Mouse (Mus musculus): ENCODE results near the gene Hist1h3b. TPM values are rescaled to one million over a fixed set of nuclear protein-coding genes. Genes with fewer than 3 reads are reported as not detected.

Hist1h3b gene
- polyA plus RNA-seq, 1 experiment from 2014 or later, result 16.6 TPM

DNA sequence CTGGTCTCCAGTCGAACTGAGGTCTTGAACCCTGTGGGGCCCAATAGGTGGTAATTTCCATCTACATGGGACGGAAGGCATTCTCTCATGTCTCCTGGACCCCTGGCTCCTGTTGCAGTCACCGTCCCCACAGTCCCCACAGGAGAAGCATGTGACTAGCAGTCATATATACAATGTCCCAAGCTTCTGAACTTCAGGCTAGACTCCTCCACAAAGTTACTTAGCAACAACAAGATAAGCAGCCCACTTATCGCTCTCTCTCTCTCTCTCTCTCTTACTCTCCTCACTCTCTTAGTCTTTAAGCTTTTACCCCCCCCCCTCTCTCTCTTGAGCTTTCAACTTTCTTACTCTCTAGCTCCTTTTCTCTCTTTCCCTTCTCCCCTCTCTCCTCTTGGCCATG lies 27.8 kb upstream of the Hist1h3b start:
- no peak overlapping the region for H3K4me3 ChIP-seq
- ATAC-seq, result 0 out of 2 replicates have a peak, but pooled peaks have one; percentile 30
- H3K9ac ChIP-seq, result peak overlapping the region; percentile 31; the same call in 1 of the 2 replicates
- H3K27ac ChIP-seq, result no peak overlapping the region
- H3K4me2 ChIP-seq, result peak overlapping the region; percentile 27; the same call in 1 of the 2 replicates
- 0 out of 2 replicates have a peak, but pooled peaks cover 2% of the 10 kb centered on the region for H3K27me3 ChIP-seq (replicated peaks)
- WGBS (ENCODE audit: insufficient replicate concordance), result 44% methylated on average over 4 of the region's 4 CpGs
- H3K36me3 ChIP-seq, result no peaks in the 10 kb centered on the region
- H3K9me3 ChIP-seq (replicated peaks), result no peaks in the 10 kb centered on the region
- H3K4me1 ChIP-seq, result peaks cover 53% of the 10 kb centered on the region

- Histone ChIP-seq H3K27me3 (replicated peaks) (0 out of 2 replicates have a peak, but pooled peaks cover 2% of the 10 kb centered on the region), H3K4me3 (no peak overlapping the region), H3K4me1 (peaks cover 60% of the 10 kb centered on the region), H3K27ac (0 out of 2 replicates have a peak overlapping the region, but pooled peaks have one; percentile 25), H3K4me2 (no peak overlapping the region), H3K9ac (no peak overlapping the region), H3K36me3 (no peaks in the 10 kb centered on the region), H3K9me3 (replicated peaks) (no peaks in the 10 kb centered on the region)
- WGBS (ENCODE audit: insufficient replicate concordance), result no CpG with 5 or more reads among the region's 1 CpGs
- no peak for ATAC-seq
These were observed 26.9 kb upstream of the Hist1h3b start for GRCm38 (mm10) chr13:23725213-23725612.

- H3K27me3 ChIP-seq (replicated peaks), result 0 out of 2 replicates have a peak, but pooled peaks cover 2% of the 10 kb centered on the region
- no peaks in the 10 kb centered on the region for H3K36me3 ChIP-seq
- 0 out of 2 replicates have a peak, but pooled peaks have one; percentile 36 for ATAC-seq
- H3K4me3 ChIP-seq, result no peak overlapping the region
- H3K9me3 ChIP-seq (replicated peaks), result no peaks in the 10 kb centered on the region
- H3K4me1 ChIP-seq, result peaks cover 58% of the 10 kb centered on the region
- H3K27ac ChIP-seq, result 0 out of 2 replicates have a peak overlapping the region, but pooled peaks have one; percentile 65
- WGBS (ENCODE audit: insufficient replicate concordance), result 46% methylated on average over 18 of the region's 18 CpGs
- H3K4me2 ChIP-seq, result peak overlapping the region; percentile 40
- peak overlapping the region; percentile 40; the same call in 1 of the 2 replicates for H3K9ac ChIP-seq
These were observed 23.4 kb upstream of the Hist1h3b start for GRCm38 (mm10) chr13:23728472-23729191.

DNA sequence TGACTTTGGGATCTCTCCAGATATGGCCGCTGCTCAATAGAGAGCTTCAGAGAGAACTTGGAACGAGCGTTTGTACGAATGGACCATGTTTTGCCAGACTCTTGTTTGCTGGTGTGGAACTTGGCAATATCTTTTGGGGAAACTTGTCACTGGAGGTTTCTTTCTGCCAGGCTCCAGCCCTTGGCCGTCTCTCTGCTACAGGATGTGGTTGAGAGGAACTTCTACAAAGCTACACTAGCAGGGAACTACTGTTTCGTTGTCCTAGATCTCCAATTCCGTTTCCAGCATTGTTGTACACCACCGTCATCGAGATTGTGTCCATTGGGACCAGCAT lies 22.9 kb upstream of the Hist1h3b start:
- Histone ChIP-seq H3K27me3 (replicated peaks) (0 out of 2 replicates have a peak, but pooled peaks cover 2% of the 10 kb centered on the region), H3K36me3 (no peaks in the 10 kb centered on the region), H3K27ac (0 out of 2 replicates have a peak overlapping the region, but pooled peaks have one; percentile 65), H3K4me3 (no peak overlapping the region), H3K4me2 (peak overlapping the region; percentile 40), H3K4me1 (peaks cover 53% of the 10 kb centered on the region), H3K9ac (no peak overlapping the region; the same call in 1 of the 2 replicates), H3K9me3 (replicated peaks) (no peaks in the 10 kb centered on the region)
- 51% methylated on average over 9 of the region's 9 CpGs for WGBS (ENCODE audit: insufficient replicate concordance)
- ATAC-seq, result no peak

DNA sequence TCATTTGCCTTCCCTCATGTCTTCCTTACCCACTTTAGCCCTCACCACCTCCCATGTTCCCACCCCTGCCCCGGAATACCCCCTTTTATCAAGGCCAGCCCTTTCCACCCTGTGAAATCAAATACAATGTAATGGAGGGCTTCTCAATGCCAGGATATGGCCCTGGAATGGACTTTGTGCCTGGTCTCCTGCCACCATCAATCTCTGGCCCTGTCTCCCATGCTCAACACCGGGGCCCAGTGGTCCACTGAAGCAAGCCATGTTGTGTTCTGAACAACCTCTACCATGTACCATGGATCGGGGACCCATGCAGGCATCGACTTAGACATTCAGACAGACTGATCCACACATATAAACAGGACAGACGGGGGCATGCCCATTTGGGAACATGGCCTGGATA lies 22.4 kb upstream of the Hist1h3b start:
- ATAC-seq, result no peak
- no peaks in the 10 kb centered on the region for H3K9me3 ChIP-seq (replicated peaks)
- 78% methylated on average over 5 of the region's 5 CpGs for WGBS (ENCODE audit: insufficient replicate concordance)

DNA sequence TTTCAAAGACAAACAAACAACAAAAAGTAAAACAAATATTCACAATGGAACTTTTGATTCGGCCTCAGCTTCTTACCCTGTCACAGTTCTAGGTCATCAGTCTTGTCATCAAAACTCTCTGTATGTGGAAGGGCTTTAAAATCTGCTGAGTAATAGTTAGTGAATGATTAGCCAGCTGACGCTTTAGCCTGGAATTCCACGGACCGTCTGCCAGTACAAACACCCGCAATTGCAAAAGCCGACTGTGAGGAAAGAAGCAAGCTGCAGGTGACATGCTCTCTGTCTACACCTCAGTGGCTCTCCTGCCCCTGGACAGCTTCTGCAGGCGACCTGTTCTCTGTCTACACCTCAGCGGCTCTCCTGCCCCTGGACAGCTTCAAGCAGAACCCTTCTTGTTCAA lies 21.6 kb upstream of the Hist1h3b start:
- ATAC-seq, result peak; percentile 46; the same call in 1 of the 2 replicates
- WGBS (ENCODE audit: insufficient replicate concordance), result 66% methylated on average over 8 of the region's 8 CpGs
- no peak overlapping the region for H3K4me2 ChIP-seq

More for the DNA sequence above, 22.4 kb upstream of the Hist1h3b start:
- Histone ChIP-seq H3K36me3 (no peaks in the 10 kb centered on the region), H3K27me3 (replicated peaks) (0 out of 2 replicates have a peak, but pooled peaks cover 2% of the 10 kb centered on the region), H3K4me3 (no peak overlapping the region), H3K4me1 (peaks cover 47% of the 10 kb centered on the region), H3K9ac (no peak overlapping the region), H3K27ac (0 out of 2 replicates have a peak overlapping the region, but pooled peaks have one; percentile 65), H3K4me2 (no peak overlapping the region)

DNA sequence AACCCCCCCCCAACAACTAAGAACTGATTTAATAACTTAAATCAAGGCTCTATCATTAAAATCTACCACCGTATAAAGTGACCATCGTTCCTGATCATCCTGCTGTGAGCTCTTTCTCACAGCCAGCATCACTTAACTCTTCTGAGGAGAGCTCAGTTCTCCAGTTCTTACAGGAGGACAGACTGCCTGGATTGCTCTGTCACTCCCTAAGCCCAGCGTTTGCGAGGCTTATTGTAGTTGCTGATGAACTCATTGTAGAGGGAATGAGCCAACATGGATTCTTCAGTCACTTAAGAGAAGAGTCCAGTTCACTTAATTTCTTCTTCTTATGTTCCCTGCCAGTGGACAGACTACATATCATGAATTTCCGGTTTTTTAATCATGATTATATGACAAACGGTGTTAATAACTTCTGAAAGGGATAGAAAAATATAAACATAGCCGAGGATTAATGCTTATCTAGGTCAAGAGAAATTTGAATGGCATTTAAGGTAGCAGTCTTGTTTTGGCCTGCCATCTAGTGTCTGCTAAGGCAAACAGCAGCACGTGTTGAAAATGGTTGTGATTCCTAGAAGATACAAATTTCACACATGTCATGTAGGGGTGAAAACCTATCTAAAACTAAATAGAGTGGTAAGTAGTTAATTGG lies 19.8 kb upstream of the Hist1h3b start:
- WGBS (ENCODE audit: insufficient replicate concordance), result 23% methylated on average over 8 of the region's 8 CpGs
- no peaks in the 10 kb centered on the region for H3K36me3 ChIP-seq

More for the DNA sequence above, 21.6 kb upstream of the Hist1h3b start:
- Histone ChIP-seq H3K4me1 (peaks cover 40% of the 10 kb centered on the region), H3K27ac (0 out of 2 replicates have a peak overlapping the region, but pooled peaks have one; percentile 37), H3K9me3 (replicated peaks) (no peaks in the 10 kb centered on the region), H3K36me3 (no peaks in the 10 kb centered on the region), H3K4me3 (no peak overlapping the region), H3K9ac (no peak overlapping the region), H3K27me3 (replicated peaks) (0 out of 2 replicates have a peak, but pooled peaks cover 2% of the 10 kb centered on the region)

DNA sequence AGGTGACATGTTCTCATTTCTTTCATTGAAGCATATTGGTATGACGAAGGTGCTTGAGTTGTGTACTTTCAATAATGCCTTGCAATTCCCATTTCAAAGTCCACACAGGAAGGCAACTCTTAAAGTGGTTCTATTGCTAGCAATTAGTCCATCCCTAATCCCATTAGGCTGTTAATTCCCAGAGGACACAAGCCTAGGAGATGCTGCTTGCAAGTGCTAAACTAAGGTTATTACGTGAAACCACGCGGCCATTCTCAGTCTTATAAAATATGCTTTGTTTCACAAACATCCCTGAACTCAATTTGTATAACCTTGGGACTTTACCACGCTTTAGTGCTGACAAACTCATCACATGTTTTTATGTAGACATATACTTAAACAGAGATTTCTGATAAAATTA lies 15.0 kb upstream of the Hist1h3b start:
- Histone ChIP-seq H3K4me3 (no peak overlapping the region), H3K4me1 (peaks cover 31% of the 10 kb centered on the region), H3K9me3 (replicated peaks) (no peaks in the 10 kb centered on the region), H3K27ac (peak overlapping the region; percentile 48), H3K36me3 (no peaks in the 10 kb centered on the region), H3K9ac (0 out of 2 replicates have a peak overlapping the region, but pooled peaks have one; percentile 4), H3K27me3 (replicated peaks) (no peaks in the 10 kb centered on the region), H3K4me2 (no peak overlapping the region)
- no peak for ATAC-seq
- 84% methylated on average over 5 of the region's 5 CpGs for WGBS (ENCODE audit: insufficient replicate concordance)

More for the DNA sequence above, 19.8 kb upstream of the Hist1h3b start:
- no peaks in the 10 kb centered on the region for H3K9me3 ChIP-seq (replicated peaks)
- no peaks in the 10 kb centered on the region for H3K27me3 ChIP-seq (replicated peaks)
- no peak overlapping the region for H3K4me2 ChIP-seq
- H3K27ac ChIP-seq, result no peak overlapping the region
- no peak overlapping the region for H3K4me3 ChIP-seq
- ATAC-seq, result no peak
- H3K4me1 ChIP-seq, result peaks cover 34% of the 10 kb centered on the region
- 0 out of 2 replicates have a peak overlapping the region, but pooled peaks have one; percentile 22 for H3K9ac ChIP-seq

GRCm38 (mm10) chr13:23738041-23738440 lies 14.0 kb upstream of the Hist1h3b start:
- Histone ChIP-seq H3K4me2 (peak overlapping the region; percentile 79), H3K27me3 (replicated peaks) (no peaks in the 10 kb centered on the region), H3K9me3 (replicated peaks) (no peaks in the 10 kb centered on the region), H3K4me1 (peaks cover 35% of the 10 kb centered on the region), H3K9ac (peak overlapping the region; percentile 92), H3K4me3 (peak overlapping the region; percentile 60), H3K36me3 (no peaks in the 10 kb centered on the region), H3K27ac (peak overlapping the region; percentile 100)
- 20% methylated on average over 4 of the region's 4 CpGs for whole genome bisulfite sequencing (ENCODE audit: insufficient replicate concordance)
- no peak for ATAC-seq

- peaks cover 39% of the 10 kb centered on the region for H3K4me1 ChIP-seq
- H3K4me2 ChIP-seq, result peak within 1 kb of the TSS; percentile 79
- WGBS (ENCODE audit: insufficient replicate concordance), result under 1% methylated on average over 38 of the region's 38 CpGs
- peak within 1 kb of the TSS; percentile 92 for H3K9ac ChIP-seq
- H3K4me3 ChIP-seq, result peak within 1 kb of the TSS; percentile 60
- no peaks in the 10 kb centered on the region for H3K27me3 ChIP-seq (replicated peaks)
- H3K36me3 ChIP-seq, result no peaks in the 10 kb centered on the region
- ATAC-seq, result peak; percentile 80
- no peaks in the 10 kb centered on the region for H3K9me3 ChIP-seq (replicated peaks)
- peak within 1 kb of the TSS; percentile 100 for H3K27ac ChIP-seq
These were observed 13.4 kb upstream of the Hist1h3b start, which contains the start of gene Hist1h1c for GRCm38 (mm10) chr13:23738677-23739068. Gene Hist1h1c (plus strand): TSS chr13:23738808.

GRCm38 (mm10) chr13:23739069-23739921 lies 12.8 kb upstream of the Hist1h3b start:
- H3K36me3 ChIP-seq, result no peaks in the 10 kb centered on the region
- peak overlapping the region; percentile 92 for H3K9ac ChIP-seq
- peak overlapping the region; percentile 100 for H3K27ac ChIP-seq
- WGBS (ENCODE audit: insufficient replicate concordance), result under 1% methylated on average over 39 of the region's 39 CpGs
- H3K4me1 ChIP-seq, result peaks cover 44% of the 10 kb centered on the region
- H3K9me3 ChIP-seq (replicated peaks), result no peaks in the 10 kb centered on the region
- H3K4me3 ChIP-seq, result peak overlapping the region; percentile 60
- H3K4me2 ChIP-seq, result peak overlapping the region; percentile 79
- peak; percentile 86 for ATAC-seq
- H3K27me3 ChIP-seq (replicated peaks), result no peaks in the 10 kb centered on the region
